Mouse (Mus musculus) spleen, postnatal 36 days (tissue): Measurements from ENCODE around the gene Bms1.

ENCODE experiments used
- DNase-seq, 2 experiments: peaks; one replicate each; pipeline ENCODE4 v3.0.0; 2022; ENCODE audit warnings: low spot score in 2 of 2, mixed read lengths in 1 of 2

Gene Bms1

DNA sequence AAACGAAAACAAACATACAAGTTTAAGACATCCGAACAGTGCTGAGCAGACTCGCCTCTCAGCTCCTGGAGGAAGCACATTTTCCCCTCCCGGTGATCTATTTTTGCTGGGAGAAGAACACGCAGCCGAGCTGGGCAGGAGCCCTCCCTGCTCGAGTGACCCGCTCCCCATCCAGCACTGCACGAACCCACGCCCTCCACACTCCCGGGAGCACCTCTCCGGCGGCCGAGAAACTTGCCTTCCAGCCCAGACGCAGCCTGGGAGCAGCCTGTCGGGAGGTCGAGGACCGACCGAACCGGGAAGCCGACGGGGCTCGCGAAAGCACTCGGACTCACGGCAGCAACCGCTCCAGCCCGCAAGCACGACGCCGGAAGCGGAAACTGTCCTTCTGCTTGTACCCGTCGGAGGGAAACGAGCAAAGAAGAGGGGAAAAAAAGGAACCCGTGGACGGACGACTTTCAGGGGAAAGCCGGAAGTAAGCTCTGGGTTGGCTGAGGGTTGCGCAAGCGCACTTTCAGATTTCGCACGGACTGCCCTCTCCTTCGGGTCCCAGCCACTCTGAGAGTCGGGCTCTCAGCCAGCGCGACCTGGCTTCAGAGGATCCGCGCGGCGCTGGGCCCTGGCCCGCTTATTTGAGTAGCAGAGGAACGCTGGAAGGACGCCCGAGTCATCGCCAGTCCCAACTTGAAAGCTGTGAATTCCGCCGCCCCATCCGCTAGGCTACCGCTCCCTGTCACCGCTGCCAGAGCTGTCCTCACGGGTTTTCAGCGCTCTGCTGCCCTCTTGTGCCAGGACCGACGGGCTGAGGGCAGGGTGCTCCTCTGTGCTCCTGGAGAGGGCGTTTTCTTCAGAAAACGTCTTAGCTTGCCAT is at the start of gene Bms1:
Bms1 (minus strand) TSS at position 425 of the 871 bp plus-strand sequence.
- peak; percentile 89 to 91 for DNase-seq

GRCm38 (mm10) chr6:118462069-118462705 is 42.9 kb upstream of the Bms1 start:
- no peak for DNase-seq

DNA sequence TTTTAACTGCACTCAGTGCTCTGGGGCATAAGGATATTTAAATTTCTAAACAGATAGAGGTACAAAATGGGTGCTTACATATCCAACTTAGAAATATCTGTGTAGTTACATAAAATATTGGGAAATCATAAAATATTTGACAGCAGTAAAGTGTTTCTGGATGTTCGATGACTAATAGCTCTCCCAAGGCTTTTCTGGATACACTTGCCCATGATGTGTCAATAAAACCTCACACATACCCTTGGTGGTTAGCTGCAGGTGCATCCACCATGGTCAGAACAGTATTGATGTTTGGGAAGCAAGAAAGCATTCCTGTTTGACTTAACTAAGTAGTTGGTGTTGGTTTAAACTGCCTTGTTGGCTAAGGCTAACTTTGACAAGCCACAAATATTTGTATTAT is 38.5 kb upstream of the Bms1 start:
- no peak for DNase-seq

DNA sequence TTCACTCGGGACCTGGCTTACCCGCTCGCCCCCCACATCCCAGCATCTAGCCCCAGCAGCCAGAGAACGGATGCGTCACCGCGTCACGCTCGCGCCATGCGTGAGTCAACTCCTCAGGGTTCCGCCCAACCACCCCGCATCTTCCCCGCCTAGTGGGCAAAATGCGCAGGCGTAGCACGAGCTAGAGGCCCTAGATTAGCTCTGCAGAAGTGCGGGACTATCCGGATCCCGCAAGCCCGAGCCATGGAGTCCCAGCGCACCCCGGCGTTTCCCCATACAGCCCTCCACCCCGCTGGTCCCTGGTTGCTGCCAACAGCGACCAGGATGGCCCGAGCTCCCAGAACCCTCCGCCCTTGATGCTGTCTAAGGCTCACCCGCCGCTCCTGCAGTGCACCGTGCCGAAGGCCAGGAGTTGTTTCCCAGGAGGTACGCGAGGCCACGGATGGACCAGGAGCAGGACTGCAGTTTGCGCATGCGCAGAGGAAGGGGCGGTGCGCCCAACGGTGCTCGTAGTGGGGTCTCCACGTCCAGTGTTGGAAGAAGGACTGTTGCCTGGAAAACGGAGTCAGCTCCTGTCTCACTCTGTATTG is 35.9 kb upstream of the Bms1 start, which contains the start of gene Zfp248:
Zfp248 (minus strand) TSS at position 487 of the 590 bp plus-strand sequence.
- DNase-seq, result peak; percentile 59 to 64

DNA sequence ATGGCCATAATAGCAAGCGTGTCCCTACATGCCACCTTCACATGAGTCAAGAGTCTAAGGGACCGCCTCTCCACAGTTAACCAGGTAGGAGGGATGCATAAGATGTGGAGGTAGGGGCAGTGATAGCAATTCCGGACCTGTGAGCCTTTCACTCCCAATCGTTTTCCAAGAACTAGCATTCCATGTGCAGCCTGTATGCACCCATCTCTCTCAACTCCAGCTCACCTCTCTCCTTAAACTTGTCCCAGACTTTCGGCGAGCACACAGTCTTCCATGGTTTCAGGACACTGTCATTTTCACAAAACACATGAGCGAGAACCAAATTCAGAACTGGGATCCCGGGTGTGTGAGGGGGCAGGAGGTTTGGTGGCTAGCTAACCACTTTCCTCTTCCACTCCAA is 35.2 kb upstream of the Bms1 start:
- DNase-seq, result no peak

DNA sequence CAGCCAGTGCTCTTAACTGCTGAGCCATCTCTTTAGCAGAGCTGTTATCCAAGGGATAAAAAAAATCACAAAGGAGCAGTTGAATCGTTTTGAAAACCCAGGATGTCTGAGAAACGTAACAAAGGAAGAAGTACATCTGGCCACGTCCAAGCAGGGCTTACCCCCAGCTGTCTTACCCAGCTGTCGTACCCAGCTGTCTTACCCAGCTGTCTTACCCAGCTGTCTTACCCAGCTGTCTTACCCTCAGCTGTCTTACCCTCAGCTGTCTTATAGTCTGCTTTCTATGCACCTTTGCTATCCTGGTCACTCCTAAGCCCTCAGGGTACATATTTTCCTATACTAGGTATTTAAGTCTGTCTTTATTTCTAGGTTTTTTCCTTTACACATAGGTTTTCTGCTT is 12.2 kb upstream of the Bms1 start:
- DNase-seq, result no peak

GRCm38 (mm10) chr6:118426666-118427065 is 7.4 kb upstream of the Bms1 start:
- no peak for DNase-seq

DNA sequence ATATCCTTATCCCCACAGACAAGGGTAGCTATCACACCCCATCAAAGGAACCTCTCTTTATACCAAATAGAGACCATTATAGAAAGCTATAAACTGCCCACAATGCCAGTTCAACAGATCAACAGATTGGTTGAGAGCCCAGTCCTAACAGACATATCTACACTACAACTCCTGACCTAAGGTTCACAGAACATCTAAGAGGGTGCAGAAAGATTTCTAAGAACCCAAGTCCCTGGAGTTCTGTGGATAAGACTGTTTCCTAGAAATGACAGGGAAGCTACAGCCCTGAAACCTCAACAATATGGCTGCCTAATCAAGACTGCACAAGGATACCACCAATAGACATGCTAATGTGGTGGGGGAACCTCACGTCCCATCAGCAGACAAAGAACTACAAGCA is 8.8 kb downstream of the Bms1 start:
- no peak for DNase-seq

- DNase-seq, result no peak
Observed at GRCm38 (mm10) chr6:118408510-118408909, 10.8 kb downstream of the Bms1 start.

- DNase-seq, result no peak
Observed at GRCm38 (mm10) chr6:118406421-118406820, 12.9 kb downstream of the Bms1 start.

DNA sequence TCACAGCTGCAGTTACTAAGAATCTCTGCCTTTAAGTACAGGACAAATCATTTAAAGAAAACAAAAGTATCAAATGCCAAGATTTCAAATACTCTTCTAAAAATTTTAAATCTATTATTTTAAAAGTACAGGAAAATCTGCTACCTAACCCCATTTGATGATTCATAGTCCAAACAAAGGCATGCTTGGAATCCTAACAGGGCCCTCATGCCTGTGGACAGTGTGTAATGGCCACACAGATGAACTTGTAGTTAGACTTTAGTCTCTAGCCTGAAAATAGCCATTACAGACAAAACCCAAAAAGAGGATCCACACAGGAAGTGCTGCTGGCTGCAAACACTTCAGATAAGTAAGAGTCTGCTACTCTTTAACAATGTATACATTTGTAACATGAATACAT is 28.5 kb downstream of the Bms1 start:
- DNase-seq, result no peak

DNA sequence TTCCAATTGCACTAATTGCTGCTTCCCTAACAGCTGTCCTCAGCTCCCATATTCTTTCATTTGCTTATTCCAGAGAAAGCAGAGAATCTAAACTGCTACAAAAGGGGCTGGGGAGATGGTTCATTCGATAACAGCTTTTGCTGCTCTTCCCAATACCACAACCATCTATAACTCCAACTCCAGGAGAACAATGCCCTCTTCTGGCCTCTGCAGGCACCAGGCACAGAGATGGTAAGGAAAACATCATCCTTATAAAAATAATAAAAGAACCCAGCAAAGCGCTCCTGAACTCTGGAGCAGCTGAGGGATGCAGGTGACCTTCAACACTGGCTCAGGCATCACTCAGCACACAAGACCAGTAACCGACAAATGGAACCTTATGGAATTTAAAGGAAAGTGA is 33.3 kb downstream of the Bms1 start:
- no peak for DNase-seq

GRCm38 (mm10) chr6:118381234-118381633 is 38.0 kb downstream of the Bms1 start:
- no peak for DNase-seq

- no peak for DNase-seq
Observed at GRCm38 (mm10) chr6:118380630-118381029, 38.6 kb downstream of the Bms1 start.

- DNase-seq, result peak; percentile 9 to 29
Observed at GRCm38 (mm10) chr6:118379451-118380167, 39.7 kb downstream of the Bms1 start.

GRCm38 (mm10) chr6:118377611-118378010 is 41.7 kb downstream of the Bms1 start:
- no peak for DNase-seq

GRCm38 (mm10) chr6:118376023-118376422 is 43.3 kb downstream of the Bms1 start:
- DNase-seq, result no peak

DNA sequence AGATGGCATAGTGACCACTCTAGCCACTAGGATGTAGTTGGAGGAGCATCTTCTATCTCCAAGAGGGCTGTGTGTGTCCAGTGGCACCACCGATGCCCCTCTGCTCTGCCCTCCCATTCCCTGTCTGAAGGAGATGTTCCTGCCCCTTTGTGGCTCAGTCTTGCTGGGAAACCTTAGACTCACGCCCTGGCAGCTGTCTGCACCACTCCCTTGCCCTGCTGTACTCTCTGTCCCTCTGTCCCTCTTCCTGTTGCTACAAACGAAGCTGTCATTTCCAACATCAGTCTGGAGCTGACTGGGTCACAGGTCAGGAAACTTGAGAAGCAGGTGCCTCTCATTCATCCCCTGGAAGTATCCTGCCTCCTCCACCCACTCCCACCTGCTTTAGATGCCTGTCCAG is 43.8 kb downstream of the Bms1 start:
- DNase-seq, result no peak

DNA sequence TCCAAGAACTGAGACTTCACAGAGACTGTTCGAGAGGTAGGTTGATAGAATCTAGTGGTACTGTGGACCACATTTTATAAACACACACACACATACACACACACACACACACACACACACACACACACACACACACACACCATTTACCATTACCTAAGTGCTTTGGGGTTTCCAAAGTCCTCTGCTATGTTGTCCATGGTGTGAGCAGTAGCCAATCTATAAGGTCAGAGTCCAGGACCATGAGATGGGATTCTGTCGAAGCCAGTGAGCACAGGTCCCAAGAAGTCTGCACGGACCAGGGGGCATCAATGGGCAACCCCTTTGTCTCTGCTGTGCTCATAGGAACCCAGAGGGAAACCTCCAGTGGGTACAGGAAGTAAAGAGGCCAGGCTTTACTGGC is 44.2 kb downstream of the Bms1 start:
- no peak for DNase-seq

DNA sequence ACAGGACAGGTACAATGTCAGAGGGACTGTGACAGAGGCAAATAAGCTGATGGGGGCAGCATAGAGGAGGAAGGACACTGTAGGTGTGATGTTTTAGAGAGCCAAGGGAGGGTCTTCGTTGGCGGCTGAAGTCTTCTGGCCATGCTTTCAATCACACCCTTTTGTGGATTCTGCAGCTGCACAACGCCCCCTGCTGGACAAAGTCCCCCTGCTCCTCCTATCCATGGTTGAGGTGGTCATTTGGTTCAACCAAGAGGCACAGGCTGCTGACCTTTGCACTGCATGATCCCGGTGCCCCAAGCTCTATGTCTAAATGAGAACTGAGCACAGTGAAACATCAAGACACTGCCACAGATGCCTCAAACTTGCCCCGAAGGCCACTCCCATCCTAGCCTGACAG is 46.0 kb downstream of the Bms1 start:
- no peak for DNase-seq

DNA sequence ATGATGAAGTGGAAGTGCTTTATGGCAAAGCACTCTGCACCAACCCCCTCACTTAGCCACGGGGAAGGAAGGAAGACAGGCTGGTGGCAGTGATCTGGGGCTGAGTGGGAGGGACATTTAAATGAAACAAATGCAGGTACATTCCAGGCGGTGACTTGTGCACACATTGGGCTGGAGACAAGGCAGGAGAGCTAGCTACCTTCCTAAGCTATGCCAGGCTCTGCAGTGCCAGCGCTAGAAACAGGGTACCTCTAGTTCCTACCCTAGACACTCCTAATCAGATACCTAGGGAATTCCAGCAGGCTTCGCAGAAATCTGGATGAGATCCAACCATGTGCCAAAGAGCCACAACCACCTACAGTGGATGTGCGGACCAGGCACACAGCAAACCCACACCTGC is 46.5 kb downstream of the Bms1 start:
- DNase-seq, result no peak

DNA sequence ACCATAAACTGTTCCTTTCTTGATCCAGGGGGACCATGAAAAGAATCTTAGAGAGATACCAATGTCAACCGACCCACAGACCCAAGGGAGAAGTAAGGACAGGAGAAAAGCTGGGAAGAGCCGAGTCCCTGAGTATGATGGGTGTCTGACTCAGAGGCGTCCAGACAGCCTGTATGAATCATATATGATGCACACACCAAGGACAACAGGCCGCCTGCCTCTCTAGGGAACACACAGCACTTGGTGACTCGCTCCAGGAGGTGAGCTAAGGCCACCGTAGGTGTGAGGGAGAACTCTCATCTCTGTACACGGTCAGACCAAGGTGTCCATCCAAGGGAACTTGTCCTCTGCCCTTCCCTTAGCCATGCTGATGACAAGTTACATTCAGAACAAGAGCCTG is 51.8 kb downstream of the Bms1 start:
- no peak for DNase-seq
